Mouse (Mus musculus): ENCODE results near the gene Mtif3.

- TF ChIP-seq CTCF (IDR thresholded peaks at IDR 0.05; ENCODE audit: insufficient read depth, low read depth, low read length) (no peak), POLR2A (IDR thresholded peaks at IDR 0.05; ENCODE audit: insufficient read depth, low read depth, low read length) (no peak)
These were observed 51.4 kb downstream of the Mtif3 start for GRCm38 (mm10) chr5:146912206-146912605.
